Mouse (Mus musculus) hindbrain, embryonic 10.5 days (tissue): ENCODE data around the gene Trim16. TPM values are rescaled to one million over a fixed set of nuclear protein-coding genes. Genes with fewer than 3 reads are reported as not detected.

ENCODE experiments used
- DNase-seq: peaks from one replicate; pipeline ENCODE4 v3.0.0-alpha.2; 2017; ENCODE audit warnings: low spot score
- H3K27ac ChIP-seq: fragments of 300-500 bp; sonication (generic); 2 replicates; pipeline ENCODE4 v1.5.1; 2016; ENCODE audit warnings: mild to moderate bottlenecking, moderate library complexity
- H3K27me3 ChIP-seq: fragments of 300-500 bp; sonication (generic); 2 replicates; pipeline ENCODE4 v1.6.1; 2016; ENCODE audit warnings: mild to moderate bottlenecking; ENCODE audit not compliant: poor library complexity, insufficient read depth, severe bottlenecking
- H3K36me3 ChIP-seq: fragments of 300-500 bp; sonication (generic); 2 replicates; pipeline ENCODE4 v1.6.1; 2016; ENCODE audit warnings: mild to moderate bottlenecking, moderate library complexity
- H3K4me1 ChIP-seq: fragments of 300-500 bp; sonication (generic); replicated peaks from 2 replicates; pipeline ENCODE4 v1.6.1; 2016; ENCODE audit warnings: mild to moderate bottlenecking
- H3K4me3 ChIP-seq: fragments of 300-500 bp; sonication (generic); 2 replicates; pipeline ENCODE4 v1.5.1; 2016; ENCODE audit warnings: mild to moderate bottlenecking, moderate library complexity
- H3K9me3 ChIP-seq: fragments of 300-500 bp; sonication (generic); 2 replicates; pipeline ENCODE4 v1.6.1; 2016; ENCODE audit warnings: mild to moderate bottlenecking, moderate library complexity
- WGBS: fragments of 180-500 bp; shearing (Covaris S2); methylation state at CpG from one replicate; pipeline ENCODE4 v1.1.7; 2016; 5-methylcytosine and 5-hydroxymethylcytosine counted together
- polyA plus RNA-seq: library from polyadenylated mRNA; unstranded; fragments of >200 nt; fragmentation: Nextera tagmentation; extraction: Ambion mirVana; gene quantifications from 2 replicates; pipeline ENCODE4 v1.2.1, GENCODE M21; 2016

Trim16 gene
- polyA plus RNA-seq, 1 experiment from 2014 or later = 6.1 TPM

- DNase-seq = peak; percentile 18
- no peaks in the 10 kb centered on the region for H3K9me3 ChIP-seq
- peak within 1 kb of the TSS; percentile 81 for H3K27ac ChIP-seq
- peaks cover 5% of the 10 kb centered on the region; the same call in 1 of the 2 replicates for H3K27me3 ChIP-seq
- H3K4me3 ChIP-seq = peak within 1 kb of the TSS; percentile 40
- no peaks in the 10 kb centered on the region for H3K36me3 ChIP-seq
- WGBS = 28% methylated on average over 12 of the region's 12 CpGs
- H3K4me1 ChIP-seq = peaks cover 22% of the 10 kb centered on the region
Measured at GRCm38 (mm10) chr11:62846961-62847654, 27.1 kb downstream of the Trim16 start, which contains the start of gene Fbxw10. Gene Fbxw10 (plus strand): TSS chr11:62847069.

DNA sequence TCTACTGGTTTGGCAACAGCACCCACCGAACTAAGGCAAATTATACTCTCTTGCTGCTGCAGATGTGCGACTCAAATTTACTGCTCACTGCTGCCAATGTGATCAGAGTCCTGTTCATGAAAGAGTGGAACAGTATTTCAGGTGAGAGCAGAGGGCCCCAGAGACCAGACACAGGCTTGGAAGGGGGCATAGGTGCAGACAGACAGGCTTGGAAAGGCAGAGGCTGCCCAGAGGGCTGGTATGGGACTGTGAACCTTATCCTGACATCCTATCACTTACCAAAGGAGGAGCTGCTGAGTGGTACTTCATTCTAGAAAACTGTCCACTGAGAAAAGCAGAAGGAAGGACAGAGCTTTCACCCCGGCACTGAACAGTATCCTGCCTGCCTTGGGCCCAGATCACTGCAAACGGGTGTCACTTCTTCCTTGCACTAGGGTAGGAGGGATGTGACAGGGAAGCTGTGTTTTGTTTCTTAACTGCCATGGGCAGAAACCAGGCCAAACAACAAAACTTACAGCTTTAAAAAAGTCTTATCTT is 27.7 kb downstream of the Trim16 start:
- Histone ChIP-seq H3K27me3 (peaks cover 5% of the 10 kb centered on the region; the same call in 1 of the 2 replicates), H3K4me3 (peak overlapping the region; percentile 40; the same call in 1 of the 2 replicates), H3K36me3 (no peaks in the 10 kb centered on the region), H3K9me3 (no peaks in the 10 kb centered on the region), H3K4me1 (peaks cover 22% of the 10 kb centered on the region), H3K27ac (0 out of 2 replicates have a peak overlapping the region, but pooled peaks have one; percentile 50)
- 53% methylated on average over 4 of the region's 4 CpGs for WGBS
- DNase-seq = peak; percentile 3

DNA sequence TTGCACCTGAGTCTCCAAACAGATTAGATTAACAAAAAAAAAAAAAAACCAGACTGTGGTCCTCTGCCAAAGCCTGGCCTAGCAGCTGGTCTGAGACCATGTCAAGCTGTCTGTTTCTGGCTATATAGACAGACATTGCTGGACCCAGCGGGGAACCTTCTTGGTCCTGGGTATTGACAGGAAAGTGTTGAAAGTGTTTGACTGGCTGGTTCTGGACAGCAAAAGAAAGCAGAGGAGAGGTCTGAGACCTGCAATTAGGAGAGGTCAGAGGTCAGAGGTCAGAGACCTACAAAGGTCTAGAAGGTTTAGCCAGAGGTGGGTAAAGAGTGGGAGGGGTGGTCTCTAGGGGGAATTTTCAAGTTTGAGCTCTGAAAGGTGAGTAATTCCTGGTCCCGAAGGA is 28.3 kb downstream of the Trim16 start:
- peaks cover 22% of the 10 kb centered on the region for H3K4me1 ChIP-seq
- H3K4me3 ChIP-seq = no peak overlapping the region
- WGBS = 29% methylated on average over 2 of the region's 2 CpGs
- DNase-seq = peak; percentile 60
- no peak overlapping the region for H3K27ac ChIP-seq
- H3K27me3 ChIP-seq = peaks cover 5% of the 10 kb centered on the region; the same call in 1 of the 2 replicates
- H3K36me3 ChIP-seq = no peaks in the 10 kb centered on the region
- no peaks in the 10 kb centered on the region for H3K9me3 ChIP-seq

DNA sequence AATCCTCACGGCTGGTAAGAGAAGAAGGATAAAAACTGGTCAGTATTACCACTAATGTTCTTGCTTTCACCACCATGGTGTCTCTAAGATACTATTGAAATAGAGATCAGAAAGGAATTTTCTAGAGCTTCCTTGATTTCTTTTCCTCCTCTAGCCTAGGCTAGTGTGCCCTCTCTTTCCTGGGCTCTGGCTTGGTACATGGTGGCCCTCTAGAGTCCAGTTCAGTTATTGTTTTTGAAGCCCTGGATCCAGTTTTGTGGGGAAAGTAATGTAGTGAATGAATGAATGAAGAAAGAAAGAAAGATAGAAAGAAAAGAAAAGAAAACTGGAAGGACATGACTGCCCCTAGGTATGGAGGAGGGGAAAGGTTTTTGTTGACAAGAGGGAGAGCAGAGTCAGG is 31.2 kb downstream of the Trim16 start:
- no peak for DNase-seq
- H3K27me3 ChIP-seq = peaks cover 5% of the 10 kb centered on the region; the same call in 1 of the 2 replicates
- peaks cover 22% of the 10 kb centered on the region for H3K4me1 ChIP-seq
- WGBS = 83% methylated on average over 1 of the region's 1 CpGs
- H3K9me3 ChIP-seq = no peaks in the 10 kb centered on the region
- no peaks in the 10 kb centered on the region for H3K36me3 ChIP-seq
- no peak overlapping the region for H3K27ac ChIP-seq
- no peak overlapping the region for H3K4me3 ChIP-seq

DNA sequence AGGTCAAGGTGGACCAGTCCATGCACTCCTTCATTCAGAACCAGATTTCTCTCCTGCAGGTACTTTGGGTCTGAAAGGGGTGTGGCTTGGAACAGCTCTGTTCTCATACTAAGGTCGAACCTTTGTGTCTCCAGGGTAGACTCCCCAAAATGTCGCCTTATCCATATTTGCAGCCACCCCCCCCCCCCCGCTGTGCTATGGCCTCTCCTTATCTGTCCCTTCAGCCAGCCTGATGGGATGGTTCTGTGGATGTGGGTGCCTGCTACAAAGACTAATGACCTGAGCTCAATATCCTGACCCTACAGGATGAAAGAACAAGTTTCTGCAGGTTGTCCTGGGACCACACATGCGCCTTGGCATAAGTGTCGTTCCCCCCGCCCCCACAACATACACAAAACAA is 33.3 kb downstream of the Trim16 start:
- no peak overlapping the region for H3K27ac ChIP-seq
- H3K9me3 ChIP-seq = no peaks in the 10 kb centered on the region

GRCm38 (mm10) chr11:62865562-62865961 is 45.5 kb downstream of the Trim16 start:
- Histone ChIP-seq H3K27me3 (no peaks in the 10 kb centered on the region), H3K4me3 (no peak overlapping the region), H3K27ac (no peak overlapping the region), H3K4me1 (no peaks in the 10 kb centered on the region), H3K9me3 (no peaks in the 10 kb centered on the region), H3K36me3 (no peaks in the 10 kb centered on the region)
- WGBS = 77% methylated on average over 4 of the region's 4 CpGs
- DNase-seq = no peak

More for the DNA sequence above, 33.3 kb downstream of the Trim16 start:
- DNase-seq = no peak
- Histone ChIP-seq H3K4me3 (no peak overlapping the region), H3K27me3 (peaks cover 5% of the 10 kb centered on the region; the same call in 1 of the 2 replicates), H3K36me3 (no peaks in the 10 kb centered on the region), H3K4me1 (peaks cover 8% of the 10 kb centered on the region; the same call in 1 of the 2 replicates)
- 83% methylated on average over 6 of the region's 6 CpGs for WGBS

GRCm38 (mm10) chr11:62866685-62867084 is 46.7 kb downstream of the Trim16 start:
- Histone ChIP-seq H3K4me3 (no peak overlapping the region), H3K4me1 (no peaks in the 10 kb centered on the region), H3K36me3 (no peaks in the 10 kb centered on the region), H3K27ac (no peak overlapping the region), H3K27me3 (no peaks in the 10 kb centered on the region), H3K9me3 (no peaks in the 10 kb centered on the region)
- WGBS = 87% methylated on average over 7 of the region's 7 CpGs
- DNase-seq = no peak

DNA sequence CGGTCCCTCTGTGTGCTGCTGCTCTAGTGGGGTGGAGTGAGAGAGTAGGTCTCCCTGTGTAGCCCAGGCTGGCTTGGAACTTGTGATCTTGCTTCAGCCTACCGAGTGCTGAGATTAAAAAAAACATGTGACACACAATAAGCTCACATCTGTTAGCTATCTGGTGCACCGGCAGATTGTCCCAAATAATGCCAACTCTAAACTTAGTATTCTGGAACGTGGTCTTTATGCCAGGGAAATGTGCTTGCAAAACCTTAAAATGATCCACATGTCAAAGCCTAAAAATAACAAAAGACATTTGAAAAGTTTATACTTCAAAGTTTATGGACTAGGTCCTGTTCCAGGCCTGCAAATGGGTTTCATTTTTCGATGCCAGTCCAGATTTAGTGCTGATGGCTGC is 49.2 kb downstream of the Trim16 start:
- Histone ChIP-seq H3K27ac (no peak overlapping the region), H3K36me3 (no peaks in the 10 kb centered on the region), H3K4me3 (no peak overlapping the region), H3K27me3 (no peaks in the 10 kb centered on the region), H3K4me1 (no peaks in the 10 kb centered on the region), H3K9me3 (no peaks in the 10 kb centered on the region)
- DNase-seq = no peak
- WGBS = 86% methylated on average over 5 of the region's 5 CpGs

DNA sequence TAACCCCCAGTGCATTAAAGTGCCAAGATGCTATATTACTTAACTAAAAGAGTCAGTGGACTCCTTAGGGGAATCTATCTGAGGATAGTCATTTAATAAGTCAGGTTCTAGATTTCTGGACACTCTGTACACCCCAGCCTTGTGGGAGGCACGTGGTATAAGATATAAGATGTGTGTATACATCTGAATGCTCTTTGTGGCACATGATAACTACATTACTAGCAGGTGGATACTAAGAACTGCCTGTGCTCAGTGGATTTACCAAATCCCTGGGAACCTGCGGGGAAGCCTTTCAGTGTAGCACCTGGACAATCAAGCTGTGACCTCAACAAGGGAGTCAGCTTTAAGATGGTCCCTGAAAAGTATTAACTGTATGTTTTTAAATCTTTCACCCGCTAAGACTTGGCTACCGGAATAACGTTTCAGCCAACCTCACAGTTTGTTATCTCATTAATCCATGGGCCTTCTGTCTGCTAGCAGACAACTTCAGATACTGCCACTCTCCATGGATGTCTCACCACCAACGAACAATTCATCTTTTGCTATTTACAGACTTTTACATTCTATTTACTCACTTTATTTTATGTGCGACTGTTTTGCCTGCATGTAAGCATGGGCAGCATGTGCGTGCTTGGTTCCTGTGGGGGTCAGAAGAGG is 49.8 kb downstream of the Trim16 start:
- Histone ChIP-seq H3K27me3 (no peaks in the 10 kb centered on the region), H3K36me3 (no peaks in the 10 kb centered on the region), H3K27ac (no peak overlapping the region), H3K4me3 (no peak overlapping the region), H3K4me1 (no peaks in the 10 kb centered on the region), H3K9me3 (no peaks in the 10 kb centered on the region)
- WGBS = 88% methylated on average over 8 of the region's 8 CpGs
- no peak for DNase-seq

GRCm38 (mm10) chr11:62873479-62873878 is 53.4 kb downstream of the Trim16 start:
- DNase-seq = no peak
- no peaks in the 10 kb centered on the region for H3K27me3 ChIP-seq
- WGBS = 78% methylated on average over 9 of the region's 9 CpGs
- H3K4me3 ChIP-seq = no peak overlapping the region
- peaks cover 8% of the 10 kb centered on the region; the same call in 1 of the 2 replicates for H3K4me1 ChIP-seq
- no peaks in the 10 kb centered on the region for H3K36me3 ChIP-seq
- H3K27ac ChIP-seq = no peak overlapping the region
- H3K9me3 ChIP-seq = no peaks in the 10 kb centered on the region

GRCm38 (mm10) chr11:62875696-62876095 is 55.7 kb downstream of the Trim16 start:
- no peaks in the 10 kb centered on the region for H3K27me3 ChIP-seq
- WGBS = 86% methylated on average over 1 of the region's 1 CpGs
- H3K4me1 ChIP-seq = peaks cover 17% of the 10 kb centered on the region; the same call in 1 of the 2 replicates
- no peaks in the 10 kb centered on the region for H3K36me3 ChIP-seq
- no peak overlapping the region for H3K27ac ChIP-seq
- H3K4me3 ChIP-seq = no peak overlapping the region
- no peak for DNase-seq
- no peaks in the 10 kb centered on the region for H3K9me3 ChIP-seq

DNA sequence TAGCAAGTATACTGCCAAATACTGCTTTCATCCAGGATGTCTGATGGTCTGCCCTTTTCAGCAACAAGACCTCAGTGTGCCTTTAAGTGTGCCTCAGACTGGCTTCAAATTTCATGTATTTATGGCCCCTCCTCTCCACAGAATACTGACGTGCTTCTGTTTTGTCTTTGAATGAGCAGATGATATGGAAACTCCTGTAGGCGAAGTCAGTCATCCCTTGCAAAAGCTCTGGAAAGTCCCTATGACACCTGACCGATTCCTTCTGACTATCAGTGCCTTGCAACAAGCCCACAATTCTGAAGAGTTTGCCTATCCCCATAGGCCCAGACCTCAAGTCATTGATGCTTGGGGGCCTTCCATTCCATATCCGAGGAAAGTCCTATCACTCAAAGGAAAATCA is 56.4 kb downstream of the Trim16 start:
- Histone ChIP-seq H3K27me3 (no peaks in the 10 kb centered on the region), H3K4me1 (peaks cover 17% of the 10 kb centered on the region; the same call in 1 of the 2 replicates), H3K27ac (no peak overlapping the region), H3K9me3 (no peaks in the 10 kb centered on the region), H3K36me3 (no peaks in the 10 kb centered on the region), H3K4me3 (no peak overlapping the region)
- 83% methylated on average over 4 of the region's 4 CpGs for WGBS
- DNase-seq = no peak

DNA sequence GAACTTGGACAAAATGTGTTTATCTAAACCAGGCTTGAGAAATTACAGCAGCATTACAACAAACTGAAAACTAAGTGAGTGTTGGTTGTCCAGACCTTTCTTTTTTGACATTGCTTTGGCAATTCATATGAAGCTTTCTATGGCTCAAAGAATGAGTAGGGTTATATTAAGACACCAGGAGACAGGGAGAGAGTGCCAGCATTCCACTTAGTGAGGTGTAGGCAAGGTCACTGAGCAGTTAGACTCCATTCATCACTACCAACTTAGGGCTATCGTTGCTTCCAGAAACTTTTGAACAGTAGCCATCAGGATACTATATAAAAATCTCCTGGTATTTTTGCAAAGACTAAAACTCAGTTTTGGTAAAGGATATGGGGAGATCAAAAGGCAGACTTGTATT is 57.4 kb downstream of the Trim16 start:
- WGBS = 87% methylated on average over 1 of the region's 1 CpGs
- no peak for DNase-seq

More for the DNA sequence above, 57.4 kb downstream of the Trim16 start:
- no peak overlapping the region for H3K27ac ChIP-seq
- H3K36me3 ChIP-seq = no peaks in the 10 kb centered on the region
- no peaks in the 10 kb centered on the region for H3K27me3 ChIP-seq
- no peak overlapping the region for H3K4me3 ChIP-seq
- peaks cover 17% of the 10 kb centered on the region; the same call in 1 of the 2 replicates for H3K4me1 ChIP-seq
- H3K9me3 ChIP-seq = no peaks in the 10 kb centered on the region
